Mouse (Mus musculus) neural tube, embryonic 11.5 days (tissue): ENCODE data around the gene Tpm1. TPM values are rescaled to one million over a fixed set of nuclear protein-coding genes. Genes with fewer than 3 reads are reported as not detected.
A peak's percentile ranks its signal among the peaks of the same experiment; 100 is the strongest.

Experiments
- ATAC-seq: fragments of 200-750 bp; cut with Nextera tagmentation; 2 replicates; pipeline ENCODE4 v1.8.0; 2017; ENCODE audit warnings: moderate number of reproducible peaks, mild to moderate bottlenecking, moderate TSS enrichment, moderate library complexity; ENCODE audit not compliant: insufficient read depth, low FRiP score, low TSS enrichment
- DNase-seq: peaks from one replicate; pipeline ENCODE4 v3.0.0-alpha.2; 2015; ENCODE audit warnings: low spot score
- H3K27ac ChIP-seq: fragments of 300-500 bp; sonication (generic); 2 replicates; pipeline ENCODE4 v1.5.1; 2014; ENCODE audit warnings: low read depth, mild to moderate bottlenecking, low read length
- H3K27me3 ChIP-seq: fragments of 300-500 bp; sonication (generic); 2 replicates; pipeline ENCODE4 v1.6.1; 2014; ENCODE audit warnings: mild to moderate bottlenecking, low read length, mixed read lengths; ENCODE audit not compliant: control insufficient read depth, insufficient read depth
- H3K36me3 ChIP-seq: fragments of 300-500 bp; sonication (generic); 2 replicates; pipeline ENCODE4 v1.6.1; 2014; ENCODE audit warnings: mild to moderate bottlenecking, low read length, moderate library complexity, mixed read lengths; ENCODE audit not compliant: control insufficient read depth, insufficient read depth
- H3K4me1 ChIP-seq: fragments of 300-500 bp; sonication (generic); 2 replicates; pipeline ENCODE4 v1.6.1; 2014; ENCODE audit warnings: low read length, mixed read lengths; ENCODE audit not compliant: control insufficient read depth, insufficient read depth
- H3K4me2 ChIP-seq: fragments of 300-500 bp; sonication (generic); 2 replicates; pipeline ENCODE4 v1.6.1; 2014; ENCODE audit warnings: low read depth, mild to moderate bottlenecking, moderate library complexity
- H3K4me3 ChIP-seq: fragments of 300-500 bp; sonication (generic); 2 replicates; pipeline ENCODE4 v1.5.1; 2014; ENCODE audit warnings: low read depth, low read length
- H3K9ac ChIP-seq: fragments of 300-500 bp; sonication (generic); 2 replicates; pipeline ENCODE4 v1.6.1; 2014; ENCODE audit warnings: mild to moderate bottlenecking, low read length
- H3K9me3 ChIP-seq: fragments of 300-500 bp; sonication (generic); 2 replicates; pipeline ENCODE4 v1.6.1; 2016; ENCODE audit warnings: low read length; ENCODE audit not compliant: control insufficient read depth
- WGBS: fragments of 180-500 bp; shearing (Covaris S2); extraction: QIAGEN DNeasy Blood & Tissue Kit; methylation state at CpG from one replicate; pipeline ENCODE4 v1.1.7; 2014; 5-methylcytosine and 5-hydroxymethylcytosine counted together
- polyA plus RNA-seq: library from polyadenylated mRNA; unstranded; fragments of >200 nt; fragmentation: Nextera tagmentation; extraction: Ambion mirVana; gene quantifications from 2 replicates; pipeline ENCODE4 v1.2.1, GENCODE M21; 2014

The Tpm1 gene
- polyA plus RNA-seq, 1 experiment from 2014 or later: 364 TPM

GRCm38 (mm10) chr9:66977121-66977520 is 72.1 kb downstream of the Tpm1 start:
- ATAC-seq (no peak), DNase-seq (no peak)
- no peaks in the 10 kb centered on the region for H3K4me1 ChIP-seq
- H3K4me3 ChIP-seq: no peak overlapping the region
- H3K27me3 ChIP-seq: no peaks in the 10 kb centered on the region
- H3K27ac ChIP-seq: no peak overlapping the region
- H3K4me2 ChIP-seq: no peak overlapping the region
- no peak overlapping the region for H3K9ac ChIP-seq
- no peaks in the 10 kb centered on the region for H3K9me3 ChIP-seq
- no peaks in the 10 kb centered on the region for H3K36me3 ChIP-seq
- WGBS: 84% methylated on average over 5 of the region's 5 CpGs

- Histone ChIP-seq H3K9me3 (no peaks in the 10 kb centered on the region), H3K27me3 (no peaks in the 10 kb centered on the region), H3K27ac (peak within 1 kb of the TSS; percentile 90), H3K36me3 (no peaks in the 10 kb centered on the region), H3K4me3 (peak within 1 kb of the TSS; percentile 89), H3K9ac (peak within 1 kb of the TSS; percentile 69), H3K4me1 (no peaks in the 10 kb centered on the region), H3K4me2 (peak within 1 kb of the TSS; percentile 62)
- WGBS: under 1% methylated on average over 29 of the region's 32 CpGs
- DNase-seq: peak; percentile 94
- ATAC-seq: peak; percentile 96
These were observed 74.0 kb downstream of the Tpm1 start, which contains the start of gene Lactb for GRCm38 (mm10) chr9:66975239-66975645. Gene Lactb, minus strand, starts transcription at chr9:66975484.

DNA sequence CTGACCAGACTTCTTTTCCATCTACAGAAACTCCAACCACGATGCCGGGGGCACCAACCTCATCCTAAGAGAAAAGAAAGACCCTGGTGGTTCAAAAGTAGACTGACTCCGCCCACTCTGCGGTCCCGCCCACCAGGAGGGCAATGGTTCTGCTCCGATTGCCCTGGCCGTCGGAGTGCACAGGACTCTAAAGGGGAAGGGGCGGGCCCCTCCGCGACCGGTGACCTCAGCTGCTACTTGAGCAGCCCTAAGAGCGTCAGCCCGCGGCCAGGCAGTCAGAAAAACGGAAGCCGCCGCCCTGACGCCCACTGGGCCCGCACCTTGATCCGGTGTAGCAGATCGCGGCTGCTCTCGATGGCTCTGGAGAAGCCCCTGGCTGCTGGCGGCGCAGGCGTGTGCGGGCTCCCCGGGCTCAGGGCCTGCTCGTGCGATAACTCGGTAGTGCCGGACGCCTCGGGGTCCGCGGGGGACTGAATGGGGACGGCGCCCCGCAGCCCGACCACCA is 74.4 kb downstream of the Tpm1 start:
- H3K4me2 ChIP-seq: peak overlapping the region; percentile 62
- peak overlapping the region; percentile 90 for H3K27ac ChIP-seq
- no peaks in the 10 kb centered on the region for H3K4me1 ChIP-seq
- H3K9me3 ChIP-seq: no peaks in the 10 kb centered on the region
- ATAC-seq (peak; percentile 79), DNase-seq (peak; percentile 82)
- H3K27me3 ChIP-seq: no peaks in the 10 kb centered on the region
- WGBS: under 1% methylated on average over 41 of the region's 41 CpGs
- H3K36me3 ChIP-seq: no peaks in the 10 kb centered on the region
- H3K9ac ChIP-seq: peak overlapping the region; percentile 69
- peak overlapping the region; percentile 89 for H3K4me3 ChIP-seq

Other genes with a start within 250 kb of the Tpm1 start
- 1.0 and 2.2 TPM in 2 replicates for gene Aph1c, start 214.7 kb downstream of the Tpm1 start, polyA plus RNA-seq
- gene Rab8b, start 129.7 kb downstream of the Tpm1 start, polyA plus RNA-seq: 24.5 and 26.9 TPM in 2 replicates
- 583 and 637 TPM in 2 replicates for gene Rps27l, start 103.3 kb downstream of the Tpm1 start, polyA plus RNA-seq
- 11.7 and 11.9 TPM in 2 replicates for gene Lactb, start 73.9 kb downstream of the Tpm1 start, polyA plus RNA-seq